Mouse (Mus musculus) liver, embryonic 14.5 days (tissue): Measurements from ENCODE around the gene Ptprc.

Experiments
- CTCF ChIP-seq: IDR thresholded peaks from 2 replicates; pipeline ENCODE4 v1.5.1; 2016; ENCODE audit warnings: antibody characterized with exemption, low read depth, control low read depth
- EP300 ChIP-seq: IDR thresholded peaks from 2 replicates; pipeline ENCODE4 v1.6.1; 2016; ENCODE audit warnings: antibody characterized with exemption, low read depth

DNA sequence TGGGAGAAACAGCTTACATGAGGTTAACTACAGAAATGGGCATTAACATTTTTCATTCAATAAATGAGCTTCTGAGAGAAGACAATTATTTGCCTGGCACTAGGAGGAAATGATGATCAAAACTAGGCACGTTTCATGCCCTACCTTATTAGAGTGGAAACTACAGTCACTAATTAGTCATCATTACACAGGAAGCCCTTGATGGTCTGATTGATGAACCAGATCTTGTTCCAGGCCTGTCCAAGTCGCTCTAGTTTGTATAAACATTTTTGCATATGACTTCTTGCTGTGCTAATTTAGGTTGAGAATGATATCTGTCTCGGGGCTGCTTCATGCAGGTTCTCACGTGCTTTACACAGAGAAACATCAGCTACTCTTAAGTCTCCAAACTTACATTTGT, 10.4 kb upstream of the Ptprc start:
- TF ChIP-seq CTCF, result no peak
- no peak for TF ChIP-seq EP300
